Mouse (Mus musculus) thymus, adult 2 months (tissue): ENCODE data around the gene Iqsec3.

Experiments used
- CTCF ChIP-seq: fragments of 200-500 bp; IDR thresholded peaks from 2 replicates; pipeline ENCODE4 v1.5.1; 2012; ENCODE audit warnings: mild to moderate bottlenecking, control low read depth, low read length, moderate library complexity, borderline replicate concordance; ENCODE audit not compliant: control insufficient read depth, poor library complexity, insufficient read depth; ENCODE audit errors: extremely low read depth
- POLR2A ChIP-seq: fragments of 200-500 bp; IDR thresholded peaks from 2 replicates; pipeline ENCODE4 v1.6.1; 2012; ENCODE audit warnings: mild to moderate bottlenecking, low read length, control low read depth, moderate library complexity; ENCODE audit not compliant: control insufficient read depth, poor library complexity, insufficient read depth; ENCODE audit errors: extremely low read depth

- no peak for TF ChIP-seq POLR2A
- TF ChIP-seq CTCF = no peak
These were observed 136.9 kb downstream of the Iqsec3 start for GRCm38 (mm10) chr6:121336558-121336957.
